Mouse (Mus musculus) intestine, embryonic 16.5 days (tissue): ENCODE data around the gene Sh3bp5. TPM values are rescaled to one million over a fixed set of nuclear protein-coding genes. Genes with fewer than 3 reads are reported as not detected.

Experiments used
- ATAC-seq: fragments of 200-750 bp; cut with Nextera tagmentation; 2 replicates; pipeline ENCODE4 v1.8.0; 2017; ENCODE audit warnings: moderate TSS enrichment, moderate library complexity
- H3K27ac ChIP-seq: fragments of 300-500 bp; sonication (generic); 2 replicates; pipeline ENCODE4 v1.5.1; 2014; ENCODE audit warnings: mild to moderate bottlenecking, low read length
- H3K27me3 ChIP-seq: fragments of 300-500 bp; sonication (generic); replicated peaks from 2 replicates; pipeline ENCODE4 v1.6.1; 2014; ENCODE audit warnings: low read length, control low read depth, mixed read lengths; ENCODE audit not compliant: control insufficient read depth, insufficient read depth
- H3K36me3 ChIP-seq: fragments of 300-500 bp; sonication (generic); 2 replicates; pipeline ENCODE4 v1.6.1; 2014; ENCODE audit warnings: low read length, control low read depth; ENCODE audit not compliant: control insufficient read depth, insufficient read depth
- H3K4me1 ChIP-seq: fragments of 300-500 bp; sonication (generic); 2 replicates; pipeline ENCODE4 v1.6.1; 2014; ENCODE audit warnings: low read length, control low read depth, mixed read lengths; ENCODE audit not compliant: control insufficient read depth, insufficient read depth
- H3K4me2 ChIP-seq: fragments of 300-500 bp; sonication (generic); 2 replicates; pipeline ENCODE4 v1.6.1; 2014; ENCODE audit warnings: low read depth, low read length, control low read depth
- H3K4me3 ChIP-seq: fragments of 300-500 bp; sonication (generic); 2 replicates; pipeline ENCODE4 v1.5.1; 2014; ENCODE audit warnings: mild to moderate bottlenecking, low read length
- H3K9ac ChIP-seq: fragments of 300-500 bp; sonication (generic); 2 replicates; pipeline ENCODE4 v1.6.1; 2014; ENCODE audit warnings: low read depth, low read length
- H3K9me3 ChIP-seq: fragments of 300-500 bp; sonication (generic); 2 replicates; pipeline ENCODE4 v1.6.1; 2016; ENCODE audit warnings: low read length, control low read depth; ENCODE audit not compliant: control insufficient read depth
- WGBS: fragments of 180-500 bp; shearing (Covaris S2); extraction: QIAGEN DNeasy Blood & Tissue Kit; methylation state at CpG from one replicate; pipeline ENCODE4 v1.1.7; 2014; 5-methylcytosine and 5-hydroxymethylcytosine counted together
- polyA plus RNA-seq: library from polyadenylated mRNA; unstranded; fragments of >200 nt; fragmentation: Nextera tagmentation; extraction: Ambion mirVana; gene quantifications from 2 replicates; pipeline ENCODE4 v1.2.1, GENCODE M21; 2015

The Sh3bp5 gene
- polyA plus RNA-seq, 1 experiment from 2014 or later, result 17.2 TPM

GRCm38 (mm10) chr14:31316613-31317012, 119.3 kb downstream of the Sh3bp5 start:
- Histone ChIP-seq H3K9me3 (no peaks in the 10 kb centered on the region), H3K9ac (no peak overlapping the region), H3K27ac (no peak overlapping the region), H3K4me3 (no peak overlapping the region), H3K4me1 (no peaks in the 10 kb centered on the region), H3K27me3 (no peaks in the 10 kb centered on the region), H3K4me2 (no peak overlapping the region), H3K36me3 (no peaks in the 10 kb centered on the region)
- ATAC-seq, result no peak
- WGBS, result 61% methylated on average over 12 of the region's 12 CpGs

- no peak overlapping the region for H3K4me2 ChIP-seq
- no peak overlapping the region for H3K4me3 ChIP-seq
- ATAC-seq, result no peak
- WGBS, result 61% methylated on average over 3 of the region's 3 CpGs
- H3K27ac ChIP-seq, result no peak overlapping the region
- no peaks in the 10 kb centered on the region for H3K27me3 ChIP-seq
- H3K36me3 ChIP-seq, result no peaks in the 10 kb centered on the region
- no peak overlapping the region for H3K9ac ChIP-seq
- H3K4me1 ChIP-seq, result no peaks in the 10 kb centered on the region
- no peaks in the 10 kb centered on the region for H3K9me3 ChIP-seq
Observed at GRCm38 (mm10) chr14:31313192-31313591, 122.7 kb downstream of the Sh3bp5 start.

Other genes starting within 250 kb of the Sh3bp5 start
- gene Tnnc1, start 227.8 kb downstream of the Sh3bp5 start, polyA plus RNA-seq, result 3.5 and 3.7 TPM in 2 replicates
- gene Nisch, start 219.1 kb downstream of the Sh3bp5 start, polyA plus RNA-seq, result 217 and 228 TPM in 2 replicates
- 0.51 and 0.67 TPM in 2 replicates for gene Sema3g, start 218.2 kb downstream of the Sh3bp5 start, polyA plus RNA-seq
- gene Phf7, start 184.8 kb downstream of the Sh3bp5 start, polyA plus RNA-seq, result 10.5 and 10.8 TPM in 2 replicates
- gene Bap1, start 184.6 kb downstream of the Sh3bp5 start, polyA plus RNA-seq, result 61.8 and 63.3 TPM in 2 replicates
- gene Dnah1, start 112.2 kb downstream of the Sh3bp5 start, polyA plus RNA-seq, result 2.4 and 3.0 TPM in 2 replicates
- 31.7 and 32.8 TPM in 2 replicates for gene Capn7, start 99.4 kb downstream of the Sh3bp5 start, polyA plus RNA-seq
- 17.9 and 19.3 TPM in 2 replicates for gene Eaf1, start 58.3 kb upstream of the Sh3bp5 start, polyA plus RNA-seq
- 44.6 TPM in 2 replicates for gene Mettl6, start 59.0 kb upstream of the Sh3bp5 start, polyA plus RNA-seq
- gene Colq, start 155.3 kb upstream of the Sh3bp5 start, polyA plus RNA-seq, result 0.92 and 1.0 TPM in 2 replicates
- gene Gm49387, start 204.8 kb upstream of the Sh3bp5 start, polyA plus RNA-seq, result 3.0 and 4.3 TPM in 2 replicates
- 30.0 and 31.2 TPM in 2 replicates for gene Btd, start 204.9 kb upstream of the Sh3bp5 start, polyA plus RNA-seq
- gene Hacl1, start 205.2 kb upstream of the Sh3bp5 start, polyA plus RNA-seq, result 19.9 and 26.1 TPM in 2 replicates